Mouse (Mus musculus) liver, embryonic 16.5 days (tissue): Measurements from ENCODE around the gene Dnm3. TPM values are rescaled to one million over a fixed set of nuclear protein-coding genes. Genes with fewer than 3 reads are reported as not detected.

ENCODE experiments used
- ATAC-seq: fragments of 200-750 bp; cut with Nextera tagmentation; 2 replicates; pipeline ENCODE4 v1.8.0; 2017; ENCODE audit warnings: low read depth, mild to moderate bottlenecking, moderate number of reproducible peaks, moderate library complexity
- H3K27ac ChIP-seq: fragments of 300-500 bp; sonication (generic); 2 replicates; pipeline ENCODE4 v1.5.1; 2014; ENCODE audit warnings: mild to moderate bottlenecking, low read length
- H3K27me3 ChIP-seq: fragments of 300-500 bp; sonication (generic); 2 replicates; pipeline ENCODE4 v1.6.1; 2014; ENCODE audit warnings: low read depth, low read length, mixed read lengths; ENCODE audit not compliant: control insufficient read depth, insufficient read depth
- H3K36me3 ChIP-seq: fragments of 300-500 bp; sonication (generic); 2 replicates; pipeline ENCODE4 v1.6.1; 2014; ENCODE audit warnings: mild to moderate bottlenecking; ENCODE audit not compliant: control insufficient read depth, insufficient read depth
- H3K4me1 ChIP-seq: fragments of 300-500 bp; sonication (generic); 2 replicates; pipeline ENCODE4 v1.6.1; 2014; ENCODE audit warnings: low read depth, low read length, mixed read lengths; ENCODE audit not compliant: control insufficient read depth
- H3K4me2 ChIP-seq: fragments of 300-500 bp; sonication (generic); 2 replicates; pipeline ENCODE4 v1.6.1; 2014; ENCODE audit warnings: low read depth, low read length, mixed read lengths
- H3K4me3 ChIP-seq: fragments of 300-500 bp; sonication (generic); 2 replicates; pipeline ENCODE4 v1.5.1; 2014; ENCODE audit warnings: low read depth, mild to moderate bottlenecking, low read length
- H3K9ac ChIP-seq: fragments of 300-500 bp; sonication (generic); 2 replicates; pipeline ENCODE4 v1.6.1; 2014; ENCODE audit warnings: low read depth, low read length
- H3K9me3 ChIP-seq: fragments of 300-500 bp; sonication (generic); replicated peaks from 2 replicates; pipeline ENCODE4 v1.6.1; 2016; ENCODE audit warnings: low read length; ENCODE audit not compliant: control insufficient read depth
- WGBS: fragments of 180-500 bp; shearing (Covaris S2); extraction: QIAGEN DNeasy Blood & Tissue Kit; methylation state at CpG from one replicate; pipeline ENCODE4 v1.1.7; 2014; ENCODE audit not compliant: insufficient replicate concordance; 5-methylcytosine and 5-hydroxymethylcytosine counted together
- polyA plus RNA-seq: library from polyadenylated mRNA; unstranded; fragments of >200 nt; fragmentation: Nextera tagmentation; extraction: Ambion mirVana; gene quantifications from 2 replicates; pipeline ENCODE4 v1.2.1, GENCODE M21; 2015

Dnm3 gene
- polyA plus RNA-seq, 1 experiment from 2014 or later = 1.5 TPM

DNA sequence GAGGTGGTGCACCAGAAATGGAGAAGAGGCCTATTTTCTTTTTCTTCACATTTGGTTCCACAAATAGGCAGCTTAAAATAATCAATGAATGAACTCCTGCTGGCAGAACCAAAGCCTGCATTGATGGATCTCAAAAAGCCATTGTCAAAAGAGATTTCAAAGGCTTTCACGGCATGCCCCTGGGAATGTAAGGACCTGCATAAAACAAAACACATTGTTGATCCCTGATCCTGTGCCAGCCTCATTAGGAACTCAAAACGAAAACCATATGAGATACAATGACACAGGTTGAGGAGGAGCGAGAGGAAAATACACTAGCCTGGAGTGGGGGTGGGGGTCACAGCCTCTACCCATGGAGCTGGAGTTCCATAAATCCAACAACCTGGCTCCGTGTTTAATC, 153.4 kb downstream of the Dnm3 start:
- Histone ChIP-seq H3K27me3 (no peaks in the 10 kb centered on the region), H3K36me3 (no peaks in the 10 kb centered on the region), H3K27ac (no peak overlapping the region), H3K9ac (no peak overlapping the region), H3K4me2 (no peak overlapping the region), H3K4me3 (no peak overlapping the region), H3K4me1 (no peaks in the 10 kb centered on the region), H3K9me3 (no peaks in the 10 kb centered on the region)
- ATAC-seq = no peak
- WGBS = 60% methylated on average over 4 of the region's 4 CpGs

GRCm38 (mm10) chr1:162323142-162323541, 154.7 kb downstream of the Dnm3 start:
- Histone ChIP-seq H3K27me3 (no peaks in the 10 kb centered on the region), H3K27ac (no peak overlapping the region), H3K9ac (no peak overlapping the region), H3K4me3 (no peak overlapping the region), H3K9me3 (no peaks in the 10 kb centered on the region), H3K36me3 (no peaks in the 10 kb centered on the region), H3K4me1 (no peaks in the 10 kb centered on the region), H3K4me2 (no peak overlapping the region)
- no peak for ATAC-seq
- WGBS = 65% methylated on average over 2 of the region's 2 CpGs

DNA sequence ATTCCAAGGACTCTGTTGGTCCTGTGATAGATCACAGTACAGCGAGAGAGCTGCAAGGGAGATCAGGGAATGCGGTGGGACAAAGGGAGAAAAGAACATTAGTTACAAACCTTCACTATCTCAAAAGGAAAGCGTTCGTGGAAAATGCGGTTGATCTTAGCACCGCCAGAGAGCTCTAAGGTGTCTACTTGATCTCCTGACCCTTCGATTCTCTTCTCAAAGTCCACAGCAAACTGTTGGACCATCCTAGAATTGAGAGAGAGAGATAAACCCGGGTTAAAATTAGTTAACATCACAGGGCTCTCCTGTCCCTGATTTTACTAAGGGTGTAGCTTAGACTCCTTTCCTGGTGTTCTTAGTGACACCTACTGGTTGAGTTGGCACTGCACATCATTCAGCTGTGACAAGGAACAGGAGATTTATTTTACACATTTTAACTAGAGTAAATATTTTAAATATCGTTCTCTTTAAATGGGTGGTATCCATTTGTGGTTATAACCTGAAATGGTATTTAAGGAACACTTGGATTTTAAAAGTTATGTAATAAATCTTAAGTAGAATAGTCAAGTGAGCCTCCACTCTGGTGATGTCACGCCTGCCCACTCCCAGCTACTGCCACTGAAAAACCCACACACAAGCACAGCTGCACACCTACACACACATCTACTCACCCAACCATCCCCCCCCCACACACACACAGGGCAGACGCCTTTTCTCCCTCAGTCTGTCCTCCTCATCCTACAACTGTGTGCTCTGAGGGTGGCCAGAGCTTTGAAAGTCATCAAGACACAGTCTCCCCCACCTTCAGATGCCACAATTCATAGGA, 164.2 kb downstream of the Dnm3 start:
- H3K4me1 ChIP-seq = no peaks in the 10 kb centered on the region
- ATAC-seq = no peak
- no peaks in the 10 kb centered on the region for H3K9me3 ChIP-seq
- H3K4me2 ChIP-seq = no peak overlapping the region
- no peak overlapping the region for H3K4me3 ChIP-seq
- no peak overlapping the region for H3K9ac ChIP-seq
- H3K27me3 ChIP-seq = no peaks in the 10 kb centered on the region
- no peaks in the 10 kb centered on the region for H3K36me3 ChIP-seq
- no peak overlapping the region for H3K27ac ChIP-seq
- 37% methylated on average over 11 of the region's 11 CpGs for WGBS

DNA sequence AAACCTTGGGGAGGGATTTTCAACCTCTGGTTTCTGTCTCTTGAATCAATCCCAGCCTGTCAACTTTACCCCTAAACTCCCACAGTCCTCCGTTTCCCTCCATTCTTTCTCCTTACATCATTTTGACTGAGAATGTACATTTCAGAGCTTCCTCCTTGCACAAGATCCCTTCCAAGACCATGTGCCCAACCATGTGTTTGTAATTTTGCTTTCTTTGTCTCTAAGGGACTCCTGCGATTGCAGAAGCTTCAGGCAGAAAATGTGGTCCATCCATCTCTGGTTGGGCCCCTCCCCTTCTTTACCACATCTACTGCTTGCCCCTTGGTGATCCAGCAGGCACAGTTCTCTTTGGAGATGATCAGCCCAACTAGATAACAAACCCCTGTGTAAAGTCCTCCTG, 165.2 kb downstream of the Dnm3 start:
- no peaks in the 10 kb centered on the region for H3K4me1 ChIP-seq
- no peak overlapping the region for H3K4me2 ChIP-seq
- H3K9me3 ChIP-seq = no peaks in the 10 kb centered on the region
- WGBS = 58% methylated on average over 2 of the region's 2 CpGs
- H3K27ac ChIP-seq = no peak overlapping the region
- no peaks in the 10 kb centered on the region for H3K36me3 ChIP-seq
- H3K4me3 ChIP-seq = no peak overlapping the region
- no peak overlapping the region for H3K9ac ChIP-seq
- no peak for ATAC-seq
- no peaks in the 10 kb centered on the region for H3K27me3 ChIP-seq

- no peaks in the 10 kb centered on the region for H3K9me3 ChIP-seq
- H3K9ac ChIP-seq = no peak overlapping the region
- 60% methylated on average over 7 of the region's 7 CpGs for WGBS
- no peak overlapping the region for H3K4me2 ChIP-seq
- no peak for ATAC-seq
- no peak overlapping the region for H3K4me3 ChIP-seq
- no peak overlapping the region for H3K27ac ChIP-seq
- H3K4me1 ChIP-seq = no peaks in the 10 kb centered on the region
- no peaks in the 10 kb centered on the region for H3K36me3 ChIP-seq
- no peaks in the 10 kb centered on the region for H3K27me3 ChIP-seq
These were observed 165.7 kb downstream of the Dnm3 start for GRCm38 (mm10) chr1:162312152-162312551.

GRCm38 (mm10) chr1:162305247-162305646, 172.6 kb downstream of the Dnm3 start:
- no peak for ATAC-seq
- Histone ChIP-seq H3K27ac (no peak overlapping the region), H3K9ac (no peak overlapping the region), H3K4me3 (no peak overlapping the region), H3K36me3 (no peaks in the 10 kb centered on the region), H3K9me3 (no peaks in the 10 kb centered on the region), H3K4me2 (no peak overlapping the region), H3K4me1 (no peaks in the 10 kb centered on the region), H3K27me3 (no peaks in the 10 kb centered on the region)
- WGBS = 69% methylated on average over 6 of the region's 6 CpGs

DNA sequence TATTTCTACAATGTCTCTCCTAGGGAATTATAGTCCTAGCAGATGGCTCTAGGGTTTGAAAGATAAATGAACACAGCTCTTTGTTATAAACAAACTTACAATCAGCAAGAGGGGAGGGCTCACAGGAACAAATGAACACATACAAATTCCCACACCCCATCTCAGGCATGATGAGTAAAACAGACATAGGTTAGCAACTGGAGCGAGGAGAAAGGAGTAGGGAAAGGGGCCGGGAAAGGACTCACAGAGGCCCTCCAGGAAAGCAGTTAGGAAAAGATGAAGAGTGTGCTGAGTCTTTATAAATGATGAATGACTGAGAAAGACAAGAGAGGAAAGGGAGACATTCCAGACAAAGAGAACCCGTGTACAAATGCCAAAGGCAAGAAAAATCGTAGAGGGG, 175.4 kb downstream of the Dnm3 start:
- Histone ChIP-seq H3K36me3 (no peaks in the 10 kb centered on the region), H3K9ac (no peak overlapping the region), H3K4me1 (no peaks in the 10 kb centered on the region), H3K4me3 (no peak overlapping the region), H3K4me2 (no peak overlapping the region), H3K27me3 (no peaks in the 10 kb centered on the region), H3K27ac (no peak overlapping the region), H3K9me3 (no peaks in the 10 kb centered on the region)
- no peak for ATAC-seq
- 56% methylated on average over 4 of the region's 4 CpGs for WGBS

- WGBS = 70% methylated on average over 12 of the region's 12 CpGs
- no peaks in the 10 kb centered on the region for H3K9me3 ChIP-seq
- H3K27me3 ChIP-seq = no peaks in the 10 kb centered on the region
- H3K4me1 ChIP-seq = no peaks in the 10 kb centered on the region
- no peak for ATAC-seq
- no peaks in the 10 kb centered on the region for H3K36me3 ChIP-seq
- no peak overlapping the region for H3K27ac ChIP-seq
- H3K9ac ChIP-seq = no peak overlapping the region
- H3K4me2 ChIP-seq = no peak overlapping the region
- H3K4me3 ChIP-seq = no peak overlapping the region
These were observed 178.1 kb downstream of the Dnm3 start for GRCm38 (mm10) chr1:162299558-162300319.

DNA sequence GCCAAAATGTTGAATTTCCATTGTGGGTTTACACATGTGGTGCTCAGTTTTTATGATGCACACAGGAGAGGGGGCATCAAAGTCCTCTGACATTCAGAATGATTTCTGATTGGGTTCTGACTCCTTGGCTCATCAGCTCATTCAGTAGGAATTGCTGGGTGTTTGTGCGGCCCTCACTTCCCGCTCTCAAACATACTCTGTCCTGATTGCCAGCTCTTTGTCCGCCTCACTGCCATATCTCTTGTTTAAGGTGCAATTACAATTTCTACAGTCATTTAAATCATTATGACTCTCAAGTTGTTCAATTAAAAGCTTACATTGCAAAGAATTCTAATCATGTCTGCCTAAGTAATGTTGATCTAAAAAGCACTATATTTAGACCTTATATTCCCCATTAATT, 179.3 kb downstream of the Dnm3 start:
- H3K9me3 ChIP-seq = no peaks in the 10 kb centered on the region
- no peaks in the 10 kb centered on the region for H3K27me3 ChIP-seq
- H3K27ac ChIP-seq = no peak overlapping the region
- H3K4me2 ChIP-seq = no peak overlapping the region
- H3K4me3 ChIP-seq = no peak overlapping the region
- ATAC-seq = no peak
- no peaks in the 10 kb centered on the region for H3K36me3 ChIP-seq
- 75% methylated on average over 3 of the region's 3 CpGs for WGBS
- H3K4me1 ChIP-seq = no peaks in the 10 kb centered on the region
- no peak overlapping the region for H3K9ac ChIP-seq
